Mouse (Mus musculus): ENCODE measurements around the gene Icam2.

The Icam2 gene

DNA sequence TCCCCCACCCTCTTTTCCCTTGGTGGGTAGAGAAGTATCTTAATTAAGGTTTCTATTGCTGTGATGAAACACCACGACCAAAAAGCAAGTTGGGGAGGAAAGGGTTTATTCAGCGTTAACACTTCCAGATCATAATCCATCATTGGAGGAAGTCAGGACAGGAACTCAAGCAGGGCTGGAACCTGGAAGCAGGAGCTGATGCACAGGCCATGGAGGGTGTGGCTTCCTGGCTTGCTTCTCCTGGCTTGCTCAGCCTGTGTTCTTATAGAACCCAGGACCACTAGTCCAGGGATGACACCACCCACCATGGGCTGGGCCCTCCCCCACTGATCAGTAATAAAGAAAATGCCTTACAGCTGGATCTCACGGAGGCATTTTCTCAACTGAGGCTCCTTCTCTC, 2.9 kb upstream of the Icam2 start:
- DNase-seq: no peak

DNA sequence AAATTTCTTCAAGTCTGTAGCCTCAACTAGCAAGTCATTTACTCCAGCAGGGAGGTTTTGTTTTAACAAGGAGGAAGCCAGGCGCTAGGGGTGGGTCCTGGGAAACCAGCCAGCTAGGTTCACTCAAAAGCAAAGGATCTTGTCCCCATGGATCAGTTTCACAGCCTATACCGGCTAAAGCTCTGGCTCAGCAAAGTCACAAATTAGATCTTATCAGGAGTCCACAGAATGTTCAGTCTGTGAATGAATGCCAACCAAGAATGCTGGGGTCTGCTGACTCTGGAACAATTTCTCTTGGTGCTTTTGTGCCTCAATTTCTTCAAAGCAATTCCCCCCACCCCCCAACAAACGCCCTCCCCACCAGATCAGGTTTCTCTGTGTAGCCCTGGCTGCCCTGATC, 1.7 kb upstream of the Icam2 start:
- DNase-seq: no peak

DNA sequence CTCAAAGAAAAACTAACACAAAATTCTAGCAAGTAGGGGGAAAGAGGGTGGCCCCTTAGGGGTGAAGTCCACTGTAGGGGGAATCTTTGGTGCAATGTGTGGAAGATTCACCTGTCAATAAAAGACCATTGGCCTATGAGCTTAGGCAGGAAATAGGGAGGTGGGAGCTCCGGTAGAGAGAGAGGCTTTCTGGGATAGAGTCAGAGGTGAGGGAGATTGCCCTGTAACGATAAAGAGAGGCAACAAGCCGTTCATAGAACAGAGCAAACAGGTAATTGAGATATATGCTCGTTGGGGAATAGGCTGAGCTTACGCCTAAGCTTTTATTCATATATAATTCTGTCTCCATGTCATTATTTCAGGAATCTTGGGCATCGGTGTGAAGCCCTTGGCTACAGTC, 855 bp downstream of the Icam2 start:
- no peak for DNase-seq

DNA sequence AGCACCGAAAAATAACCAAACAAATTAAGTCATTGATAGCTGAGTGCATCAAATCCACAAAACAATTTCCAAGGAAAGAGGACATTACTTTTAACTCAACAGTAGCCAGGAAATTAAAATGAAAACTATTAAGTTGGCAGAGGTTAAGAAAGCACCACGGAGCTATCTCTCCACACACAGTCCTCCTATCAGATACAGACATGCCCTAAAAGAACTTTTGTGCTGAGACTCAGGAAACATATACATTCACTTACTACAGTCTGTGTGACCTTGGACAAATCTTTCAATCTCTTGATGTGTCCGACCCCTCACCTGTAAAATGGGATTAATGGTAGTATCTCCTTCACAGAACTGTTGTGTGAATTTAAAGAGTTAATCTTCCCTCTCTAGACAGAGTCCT, 1.5 kb downstream of the Icam2 start:
- no peak for DNase-seq

DNA sequence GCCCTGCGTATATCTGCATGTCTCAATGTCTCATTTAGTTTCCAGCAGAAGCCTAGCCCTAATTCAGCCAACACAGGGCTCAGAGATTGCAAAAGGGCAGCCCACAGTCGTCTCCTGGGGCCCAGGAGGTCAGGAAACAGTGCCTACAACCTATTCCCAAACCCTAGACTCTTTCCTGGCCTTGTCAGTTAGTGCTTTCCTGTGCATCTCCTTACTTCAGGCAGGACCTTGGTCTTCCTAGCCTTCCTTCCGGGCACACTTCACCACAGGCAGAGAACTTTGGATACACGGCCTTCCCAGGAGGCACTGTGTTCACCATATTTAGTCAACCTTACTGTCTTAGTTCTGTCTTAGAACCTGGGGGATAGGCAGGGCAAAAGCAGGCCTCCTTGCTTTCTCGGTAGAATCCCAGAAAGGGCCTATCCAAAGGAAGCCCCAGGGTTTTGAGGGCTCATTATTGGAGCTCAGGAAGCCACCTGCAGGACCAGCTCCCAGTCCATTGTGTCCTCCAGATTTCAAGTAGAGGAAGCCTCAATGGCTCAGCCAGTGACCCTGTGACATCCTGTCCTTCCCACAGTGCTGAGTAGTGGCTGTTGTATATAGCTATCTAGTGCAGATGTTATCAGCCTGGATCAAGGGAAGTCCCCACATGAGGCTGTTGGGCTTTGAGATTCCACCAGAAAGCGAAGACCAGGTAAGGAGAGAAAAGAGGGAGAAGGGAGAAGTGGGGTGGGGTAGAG, 4.7 kb downstream of the Icam2 start:
- no peak for DNase-seq

DNA sequence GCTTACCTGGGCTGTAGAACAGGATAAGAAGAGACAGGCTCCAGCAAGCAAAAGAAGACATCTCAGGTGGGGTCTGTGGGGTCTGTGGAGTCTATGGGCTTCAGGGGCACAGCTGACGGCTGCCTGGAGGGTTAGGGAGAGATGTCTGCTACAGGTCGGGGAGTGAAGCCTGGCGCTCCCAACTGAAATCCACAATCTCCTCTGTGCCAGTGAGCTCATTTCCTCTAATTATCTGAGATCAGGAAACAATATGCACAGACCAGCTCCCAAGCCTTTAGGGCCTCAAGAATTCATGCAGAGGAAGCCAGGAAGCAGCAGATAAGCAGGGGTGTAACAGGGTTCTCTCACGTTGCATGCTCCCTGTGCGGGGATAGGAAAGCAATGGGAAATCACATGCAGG, 5.5 kb downstream of the Icam2 start:
- no peak for DNase-seq

DNA sequence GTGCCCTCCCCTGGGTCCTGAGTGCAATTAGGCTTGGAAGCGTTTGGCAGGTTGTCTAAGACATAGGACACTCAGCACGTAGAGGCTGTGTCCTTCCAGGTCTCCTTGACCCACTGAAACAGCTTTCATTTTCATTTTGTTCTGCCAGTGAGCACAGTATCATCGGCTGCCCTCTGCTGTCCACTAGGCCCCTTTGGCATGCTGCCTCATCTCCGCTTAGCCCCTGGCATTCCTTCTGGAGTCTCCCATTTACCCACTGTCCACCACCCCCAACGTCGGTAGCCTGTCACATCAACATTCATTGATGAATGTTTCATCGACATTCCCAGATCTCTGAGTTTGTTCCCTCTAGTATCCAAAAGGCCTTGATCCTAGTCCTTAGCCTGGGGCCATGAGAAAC, 6.0 kb downstream of the Icam2 start:
- no peak for DNase-seq

DNA sequence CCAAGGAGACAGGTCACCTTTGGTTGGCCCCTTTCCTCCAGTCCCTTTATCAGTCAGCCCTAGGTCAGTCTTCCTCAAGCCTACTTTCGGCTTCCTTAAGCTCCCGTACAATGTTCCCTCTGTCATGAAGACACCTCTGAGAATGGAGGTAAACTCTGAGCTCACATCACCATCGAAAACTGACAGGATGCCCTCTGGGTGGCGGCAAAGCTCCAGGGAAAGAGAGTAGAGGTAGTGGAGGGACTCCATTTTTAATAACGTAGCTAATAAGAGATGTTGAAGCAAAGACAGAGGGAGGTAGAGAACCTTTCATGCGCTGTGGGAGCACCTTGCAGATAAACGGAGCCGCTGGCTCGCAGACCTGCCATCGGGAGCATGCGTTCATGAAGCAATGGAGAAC, 6.9 kb downstream of the Icam2 start:
- no peak for DNase-seq

DNA sequence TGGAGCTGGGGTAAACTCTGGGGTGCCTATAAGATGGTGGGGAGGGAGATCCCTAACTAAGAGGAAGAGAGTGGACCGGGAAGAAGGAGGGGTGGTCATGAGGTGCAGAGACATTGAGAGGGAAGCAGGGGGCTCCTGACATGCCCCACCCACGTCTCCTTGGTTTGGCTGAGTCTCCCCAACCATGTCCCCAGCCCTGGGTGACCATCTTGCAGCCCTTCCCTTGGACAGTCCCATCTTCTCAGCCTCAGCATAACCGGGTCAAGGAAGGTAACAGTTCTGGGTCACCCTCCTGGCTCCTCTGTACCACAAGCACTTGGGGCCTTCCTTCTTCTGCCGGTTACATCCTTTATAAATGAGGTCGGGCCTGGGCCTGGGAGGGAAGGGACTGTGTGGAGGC, 12.9 kb downstream of the Icam2 start:
- DNase-seq: no peak

DNA sequence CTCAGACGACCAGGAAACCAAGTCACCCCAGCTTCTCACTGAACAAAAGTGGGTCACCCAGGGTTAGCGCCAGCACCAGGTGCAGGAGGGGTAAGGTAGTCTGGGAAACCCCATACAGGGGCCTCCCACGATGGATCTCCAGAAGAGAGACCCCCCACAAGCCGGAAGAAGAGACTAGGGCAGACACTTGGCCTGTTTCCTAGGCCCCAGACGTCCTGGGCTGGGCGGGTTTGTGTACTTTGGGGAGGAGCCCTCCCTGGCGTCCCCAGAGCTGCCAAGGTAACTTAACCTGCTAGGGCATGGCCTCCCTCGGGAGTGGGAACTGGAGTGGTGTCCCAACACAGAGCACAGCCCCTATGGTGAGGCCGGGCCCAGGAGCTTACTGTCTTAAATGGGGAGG, 13.3 kb downstream of the Icam2 start:
- DNase-seq: no peak

DNA sequence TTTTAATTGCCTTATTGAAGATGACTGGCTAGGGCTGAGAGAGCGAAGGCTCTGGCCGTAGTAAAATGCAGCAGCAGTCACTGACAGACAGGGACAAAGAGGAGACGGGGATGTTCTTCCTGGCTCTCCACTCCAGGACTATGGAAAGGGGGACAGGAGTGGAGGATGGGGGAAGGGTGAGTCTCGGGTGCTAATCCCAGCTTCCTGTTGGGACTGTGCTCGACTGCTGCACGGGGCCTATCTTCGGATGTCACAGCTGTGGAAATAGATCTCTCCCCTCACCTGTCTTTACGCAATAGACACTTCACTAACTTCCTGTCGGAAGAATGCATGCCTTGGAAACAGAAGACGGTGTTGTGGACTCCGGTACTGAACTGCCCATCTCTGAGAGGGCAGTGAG, 13.9 kb downstream of the Icam2 start:
- no peak for DNase-seq

DNA sequence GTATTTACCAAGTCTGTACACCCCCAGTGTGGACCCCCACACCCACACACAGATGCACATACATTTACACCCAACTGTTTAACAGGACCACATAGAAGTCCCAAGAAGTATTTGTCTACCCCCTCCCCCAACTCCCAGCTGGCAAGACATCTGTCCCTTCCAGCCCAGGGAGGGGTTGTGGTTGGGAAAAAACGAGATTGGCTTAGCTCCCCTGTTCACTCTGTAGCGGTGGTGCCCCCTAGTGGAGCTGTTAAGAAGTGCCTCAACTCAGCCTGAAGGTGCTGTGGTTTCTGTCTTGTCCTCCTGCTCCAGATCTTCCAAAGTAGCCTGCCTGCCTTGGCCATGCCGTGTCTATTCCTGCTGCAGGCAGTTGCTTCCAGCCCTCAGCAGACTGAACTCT, 21.6 kb downstream of the Icam2 start:
- DNase-seq: peak; percentile 79 to 83

DNA sequence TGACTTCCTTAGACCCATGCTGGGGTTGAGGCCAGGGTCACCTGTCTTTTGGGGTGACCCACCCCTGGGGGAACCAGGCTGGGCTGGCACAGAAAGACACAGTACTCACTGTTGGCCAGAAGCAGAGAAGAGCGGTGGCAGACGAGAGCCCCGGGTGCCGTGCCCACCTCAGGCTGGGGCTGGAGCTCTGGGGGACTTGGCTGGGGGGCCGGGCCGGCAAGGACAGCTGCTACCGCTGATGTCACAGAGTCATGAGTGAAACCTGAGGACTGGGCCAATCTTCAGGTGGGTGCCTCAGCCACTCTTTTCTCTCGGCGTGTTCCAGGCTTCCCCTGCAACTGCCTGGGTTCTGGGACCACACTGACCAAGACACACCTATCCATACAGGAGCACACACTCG, 22.5 kb downstream of the Icam2 start, which contains the start of gene Prr29:
Gene Prr29, plus strand, starts transcription at position 107 of the 400 bp plus-strand sequence.
- DNase-seq: no peak

DNA sequence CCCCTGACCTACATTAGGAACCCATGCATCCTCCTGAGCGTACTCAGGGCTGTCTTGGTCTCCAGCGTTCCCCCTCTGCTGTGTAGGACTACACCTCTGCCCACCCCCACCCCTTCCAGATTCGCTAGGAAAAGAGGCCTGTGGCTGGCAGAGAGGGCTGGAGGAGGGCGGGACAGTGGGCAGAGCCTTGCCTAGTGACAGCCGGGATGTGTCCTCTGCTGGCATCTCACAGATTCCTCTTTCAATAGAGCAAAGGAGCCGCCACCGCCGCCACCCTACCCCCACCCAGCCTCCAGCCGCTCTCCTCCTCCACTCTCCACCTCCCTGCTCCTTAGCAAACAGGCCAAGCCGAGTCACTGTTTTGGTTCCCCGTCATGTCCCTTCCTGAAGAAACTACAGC, 23.2 kb downstream of the Icam2 start:
- DNase-seq: no peak

DNA sequence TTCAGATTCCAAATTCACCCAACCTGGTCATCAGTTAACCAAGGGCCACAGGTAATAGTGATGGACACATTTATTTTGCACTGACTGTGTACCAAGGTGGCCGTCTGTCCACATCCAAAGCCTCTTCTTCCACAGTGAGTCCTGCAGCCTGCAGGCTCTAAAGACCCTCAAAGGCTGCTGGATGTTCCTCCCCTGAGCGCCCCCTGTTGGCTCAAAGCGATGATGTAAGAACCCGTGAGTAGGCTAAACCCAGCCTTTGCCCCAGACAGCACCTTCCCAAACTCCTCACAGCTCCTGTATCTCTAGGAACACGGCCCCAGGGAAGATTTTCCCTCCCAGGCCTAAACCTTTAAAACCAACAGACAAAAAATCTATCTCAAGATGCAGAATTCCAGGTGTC, 28.5 kb downstream of the Icam2 start:
- no peak for DNase-seq

DNA sequence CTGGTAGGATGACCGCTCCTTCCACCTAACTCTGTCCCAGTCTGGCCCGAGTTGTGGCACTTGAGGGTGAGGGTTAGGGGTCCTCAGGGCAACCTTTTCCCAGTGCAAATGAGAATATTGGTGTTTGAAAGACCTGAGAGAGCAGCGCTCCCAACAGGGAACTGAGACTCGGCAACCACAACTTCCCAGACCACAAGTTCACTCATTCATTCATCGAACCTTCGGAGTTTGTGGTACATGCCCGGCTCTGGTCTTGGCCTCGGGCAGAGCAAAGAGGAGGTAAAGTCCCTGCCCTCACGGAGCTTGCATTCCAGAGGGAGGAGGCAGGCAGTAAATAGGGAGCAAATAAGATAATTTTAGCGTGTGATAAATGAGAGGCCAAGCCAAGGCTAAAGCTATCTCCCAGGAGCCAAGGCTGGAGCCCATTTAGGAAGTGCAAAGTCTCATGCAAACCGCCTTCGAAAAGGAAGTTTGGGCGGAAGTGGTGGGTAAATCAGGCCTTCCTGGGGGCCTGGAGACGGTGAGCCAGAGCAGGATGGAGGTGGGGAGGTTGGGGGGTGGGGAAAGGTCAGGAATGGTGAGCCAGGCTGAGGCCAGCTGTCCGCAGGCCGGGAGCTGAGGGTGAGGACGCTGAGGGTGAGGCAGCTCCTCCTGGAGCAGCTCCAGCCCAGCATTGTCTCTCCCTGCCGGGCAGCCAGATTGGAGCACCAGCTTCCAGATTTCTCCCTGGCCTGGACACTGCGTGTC, 32.3 kb downstream of the Icam2 start:
- peak; percentile 58 to 70 for DNase-seq

DNA sequence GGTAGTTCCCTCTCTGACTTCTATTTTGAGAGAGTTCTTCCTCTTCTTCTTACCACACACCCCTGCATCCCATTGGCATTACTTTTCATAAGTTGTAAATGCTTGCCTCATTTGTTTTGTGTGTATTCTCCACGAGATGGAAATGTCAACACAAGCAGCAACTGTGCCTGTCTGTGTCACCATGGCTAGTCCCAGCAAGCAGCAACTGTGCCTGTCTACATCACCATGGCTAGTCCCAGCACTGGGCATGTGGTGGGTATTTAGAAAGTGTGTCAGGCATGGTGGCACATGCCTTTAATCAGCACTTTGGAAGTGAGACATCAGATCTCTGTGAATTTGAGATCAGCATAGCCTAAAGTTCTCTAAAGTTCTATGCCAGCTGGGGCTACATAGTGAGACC, 33.7 kb downstream of the Icam2 start:
- DNase-seq: no peak

DNA sequence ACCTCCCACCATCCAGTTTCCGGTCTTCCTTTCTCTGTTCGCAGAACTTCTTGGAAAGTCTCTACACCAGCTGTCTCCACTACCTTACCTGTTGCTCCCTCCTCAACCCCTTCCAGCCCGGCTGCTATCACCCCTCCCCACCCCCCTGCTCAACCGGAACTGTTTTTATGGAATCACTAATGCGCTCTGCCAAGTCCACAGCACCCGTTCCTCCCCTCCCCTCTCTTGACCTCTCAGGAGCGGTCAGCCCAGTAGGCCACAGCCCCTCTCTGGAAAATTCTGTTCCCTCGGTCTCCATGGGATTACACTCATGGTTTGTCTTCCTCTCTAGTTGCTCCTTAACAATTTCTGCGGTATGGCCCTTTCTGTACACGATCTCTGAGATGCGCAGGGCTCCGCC, 34.7 kb downstream of the Icam2 start, which contains the start of gene Scn4a:
Gene Scn4a, minus strand, starts transcription at position 101 of the 400 bp plus-strand sequence.
- DNase-seq: no peak

DNA sequence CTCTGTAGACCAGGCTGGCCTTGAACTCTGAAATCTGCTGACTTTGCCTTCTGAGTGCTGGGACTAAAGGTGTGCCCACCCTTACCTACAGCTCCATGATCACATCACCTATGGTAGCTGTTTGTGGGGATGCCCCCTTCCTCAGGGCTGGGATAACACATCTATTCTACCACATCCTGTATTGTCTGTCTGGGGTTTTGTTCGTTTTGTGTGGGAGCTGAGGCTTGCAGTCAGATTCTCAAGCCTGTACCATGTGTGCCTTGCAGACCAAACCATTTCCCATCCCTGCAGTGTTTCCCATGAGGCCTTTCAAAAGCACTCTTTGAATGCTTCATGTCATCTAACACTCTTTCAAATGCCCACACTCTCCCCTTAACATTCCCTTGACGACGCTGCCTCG, 35.9 kb downstream of the Icam2 start:
- no peak for DNase-seq

DNA sequence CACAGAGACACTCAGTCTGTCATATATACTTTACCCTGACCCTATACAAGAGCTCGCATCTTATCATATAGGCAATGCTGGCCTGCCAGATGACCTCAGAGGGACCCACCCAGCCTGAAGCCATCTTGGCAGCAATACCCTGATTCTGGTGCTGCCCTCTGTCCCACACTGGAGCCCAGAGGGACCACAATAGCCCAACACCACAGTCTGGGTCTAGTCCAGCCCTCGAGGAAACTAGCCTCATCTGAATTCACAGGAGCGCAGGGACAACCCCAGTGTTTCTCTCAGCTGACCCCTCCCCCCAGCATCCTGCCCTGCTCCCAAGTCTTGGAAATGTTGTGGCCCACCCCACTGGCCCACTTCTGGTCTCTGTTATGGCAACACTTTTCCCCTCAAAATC, 36.6 kb downstream of the Icam2 start:
- DNase-seq: no peak

DNA sequence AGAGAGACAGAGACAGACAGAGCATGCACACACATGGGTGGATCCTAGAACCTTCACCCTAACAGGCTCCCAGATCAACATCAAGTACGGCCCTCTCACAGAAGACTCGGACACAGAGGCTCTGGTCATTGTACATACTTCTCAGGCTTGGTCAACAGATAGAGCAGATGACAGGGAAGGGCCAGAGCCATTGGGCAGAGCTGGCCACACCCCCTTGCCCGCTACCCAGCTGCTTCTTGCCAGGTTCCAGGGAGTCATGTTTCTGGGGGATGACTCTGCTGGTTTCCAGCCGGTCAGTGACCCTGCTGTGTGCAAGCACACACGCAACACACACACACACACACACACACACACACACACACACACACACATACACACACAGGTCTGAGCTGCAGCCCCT, 37.0 kb downstream of the Icam2 start:
- DNase-seq: no peak

DNA sequence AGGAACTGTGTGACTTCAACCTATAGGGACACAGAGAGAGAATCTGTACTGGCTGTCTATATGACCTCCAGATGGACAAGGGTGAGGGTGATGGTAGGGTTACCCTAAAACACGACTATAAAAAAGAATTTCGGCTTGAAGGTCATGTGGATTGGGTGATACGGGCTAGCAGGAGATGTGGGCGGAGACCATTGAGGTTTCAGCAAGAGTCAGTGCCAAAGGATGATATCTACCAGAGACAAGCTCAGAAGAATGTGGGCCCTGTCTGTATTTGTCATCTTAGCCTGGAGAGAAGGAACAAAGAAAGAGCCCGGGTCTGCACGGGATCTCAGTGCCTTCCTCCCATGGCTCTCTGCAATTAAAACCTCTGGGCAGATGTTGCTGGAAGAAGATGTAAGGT, 38.1 kb downstream of the Icam2 start:
- DNase-seq: no peak

DNA sequence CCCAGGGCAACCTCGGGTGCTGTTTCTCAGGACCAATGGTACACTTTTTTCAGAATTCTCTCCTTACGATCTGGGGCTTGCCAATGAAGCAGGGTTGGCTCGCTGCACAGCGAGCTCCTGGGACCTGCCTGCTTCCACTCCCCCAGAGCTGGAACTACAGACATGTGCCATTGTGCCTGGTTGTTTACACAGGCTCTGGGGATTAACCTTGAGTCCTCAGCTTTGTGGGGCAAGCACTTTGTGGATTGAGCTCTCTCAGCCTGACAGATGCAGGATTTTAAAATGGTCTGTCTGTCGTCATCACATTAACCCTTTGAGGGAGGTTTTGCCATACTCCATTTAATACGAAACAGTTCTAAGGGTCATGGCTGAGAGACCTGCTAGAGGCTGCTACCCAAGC, 43.0 kb downstream of the Icam2 start:
- no peak for DNase-seq

DNA sequence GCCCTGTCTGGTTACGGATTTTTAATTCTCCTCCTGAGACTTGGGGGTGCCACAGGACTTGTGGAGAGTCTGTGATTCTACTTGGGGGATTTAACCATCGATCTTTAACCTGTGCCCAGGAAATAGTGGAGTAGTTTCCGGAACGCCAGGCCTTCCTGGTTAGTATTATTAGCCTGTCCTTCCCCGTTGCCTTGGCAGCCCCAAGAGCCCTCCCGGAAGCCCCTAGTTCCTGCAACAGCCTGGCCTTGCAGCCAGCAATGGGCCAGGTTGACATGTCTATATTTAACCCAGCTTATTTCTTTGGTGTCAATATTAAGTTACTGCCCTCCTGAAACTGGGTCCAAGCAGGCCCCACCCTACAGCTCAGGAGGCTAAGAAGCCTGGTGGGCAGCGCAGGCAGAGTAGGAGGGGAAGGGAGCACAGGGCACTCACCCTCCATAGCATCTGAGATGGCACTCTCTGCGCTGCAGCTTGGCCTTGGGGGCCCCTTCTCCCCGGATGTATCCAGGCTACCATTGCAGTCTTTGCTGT, 46.8 kb downstream of the Icam2 start:
- no peak for DNase-seq
